Mouse (Mus musculus) forebrain, postnatal 0 days (tissue): ENCODE measurements around the gene Nrxn3. TPM values are rescaled to one million over a fixed set of nuclear protein-coding genes. Genes with fewer than 3 reads are reported as not detected.

Experiments used
- ATAC-seq: fragments of 200-750 bp; cut with Nextera tagmentation; 2 replicates; pipeline ENCODE4 v1.8.0; 2017; ENCODE audit warnings: mild to moderate bottlenecking, moderate library complexity
- DNase-seq: peaks from one replicate; pipeline ENCODE4 v3.0.0-alpha.2; 2015
- H3K27ac ChIP-seq: fragments of 300-500 bp; sonication (generic); 2 replicates; pipeline ENCODE4 v1.5.1; 2014; ENCODE audit warnings: low read depth, mild to moderate bottlenecking, antibody characterized with exemption, low read length, moderate library complexity, mixed read lengths
- H3K27me3 ChIP-seq: fragments of 300-500 bp; sonication (generic); 2 replicates; pipeline ENCODE4 v1.6.1; 2014; ENCODE audit warnings: mild to moderate bottlenecking, low read length, mixed read lengths; ENCODE audit not compliant: insufficient read depth
- H3K36me3 ChIP-seq: fragments of 300-500 bp; sonication (generic); 2 replicates; pipeline ENCODE4 v1.6.1; 2014; ENCODE audit warnings: mild to moderate bottlenecking, moderate library complexity; ENCODE audit not compliant: insufficient read depth
- H3K4me1 ChIP-seq: fragments of 300-500 bp; sonication (generic); 2 replicates; pipeline ENCODE4 v1.6.1; 2014; ENCODE audit warnings: antibody characterized with exemption; ENCODE audit not compliant: insufficient read depth
- H3K4me2 ChIP-seq: fragments of 300-500 bp; sonication (generic); 2 replicates; pipeline ENCODE4 v1.6.1; 2014; ENCODE audit warnings: low read depth, mild to moderate bottlenecking, moderate library complexity
- H3K4me3 ChIP-seq: fragments of 300-500 bp; sonication (generic); 2 replicates; pipeline ENCODE4 v1.5.1; 2014; ENCODE audit warnings: low read depth, low read length, mixed read lengths
- H3K9ac ChIP-seq: fragments of 300-500 bp; sonication (generic); 2 replicates; pipeline ENCODE4 v1.6.1; 2014; ENCODE audit warnings: mild to moderate bottlenecking
- H3K9me3 ChIP-seq: fragments of 300-500 bp; sonication (generic); 2 replicates; pipeline ENCODE4 v1.6.1; 2016; ENCODE audit warnings: low read length
- CTCF ChIP-seq: sonication (generic); IDR thresholded peaks from 2 replicates; pipeline ENCODE4 v1.5.1; 2016; ENCODE audit warnings: antibody characterized with exemption, control low read depth, low read depth
- WGBS: fragments of 180-500 bp; shearing (Covaris S2); extraction: QIAGEN DNeasy Blood & Tissue Kit; methylation state at CpG from one replicate; pipeline ENCODE4 v1.1.7; 2014; 5-methylcytosine and 5-hydroxymethylcytosine counted together
- polyA plus RNA-seq: library from polyadenylated mRNA; unstranded; fragments of >200 nt; fragmentation: Nextera tagmentation; extraction: Ambion mirVana; gene quantifications from 2 replicates; pipeline ENCODE4 v1.2.1, GENCODE M21; 2015
- total RNA-seq: library from RNA; depleted of rRNA; stranded (reverse); fragments of >200 nt; gene quantifications from 2 replicates; pipeline ENCODE4 v1.2.3, GENCODE M21; 2014

Nrxn3 gene
- total and polyA plus RNA-seq, 2 experiments from 2014 or later = 59.9 to 94.6 TPM

- DNase-seq = no peak
- no peaks in the 10 kb centered on the region for H3K36me3 ChIP-seq
- H3K27me3 ChIP-seq = no peaks in the 10 kb centered on the region
- no peak for ATAC-seq
- no peak for TF ChIP-seq CTCF
- H3K4me3 ChIP-seq = no peak overlapping the region
- no peaks in the 10 kb centered on the region for H3K4me1 ChIP-seq
- 66% methylated on average over 2 of the region's 2 CpGs for WGBS
- no peak overlapping the region for H3K4me2 ChIP-seq
- no peak overlapping the region for H3K9ac ChIP-seq
- no peak overlapping the region for H3K27ac ChIP-seq
- H3K9me3 ChIP-seq = no peaks in the 10 kb centered on the region
Measured at GRCm38 (mm10) chr12:89685633-89686032, 963.0 kb downstream of the Nrxn3 start.

GRCm38 (mm10) chr12:89689086-89689485 lies 966.4 kb downstream of the Nrxn3 start:
- Histone ChIP-seq H3K27me3 (no peaks in the 10 kb centered on the region), H3K4me1 (no peaks in the 10 kb centered on the region), H3K9me3 (no peaks in the 10 kb centered on the region), H3K36me3 (no peaks in the 10 kb centered on the region), H3K27ac (no peak overlapping the region), H3K4me2 (no peak overlapping the region), H3K9ac (no peak overlapping the region), H3K4me3 (no peak overlapping the region)
- ATAC-seq (no peak), DNase-seq (no peak)
- TF ChIP-seq CTCF = no peak
- 89% methylated on average over 7 of the region's 7 CpGs for WGBS

- Histone ChIP-seq H3K4me2 (0 out of 2 replicates have a peak overlapping the region, but pooled peaks have one; percentile 5), H3K4me3 (no peak overlapping the region), H3K27me3 (no peaks in the 10 kb centered on the region), H3K36me3 (no peaks in the 10 kb centered on the region), H3K9me3 (no peaks in the 10 kb centered on the region), H3K9ac (no peak overlapping the region), H3K4me1 (no peaks in the 10 kb centered on the region), H3K27ac (no peak overlapping the region)
- WGBS = 5% methylated on average over 4 of the region's 4 CpGs
- peak; percentile 94 for ATAC-seq
- DNase-seq = peak; percentile 58
- TF ChIP-seq CTCF = no peak
Measured at GRCm38 (mm10) chr12:89699469-89699868, 976.8 kb downstream of the Nrxn3 start.

GRCm38 (mm10) chr12:89700937-89701458 lies 978.3 kb downstream of the Nrxn3 start:
- H3K4me2 ChIP-seq = no peak overlapping the region
- no peak overlapping the region for H3K4me3 ChIP-seq
- H3K27me3 ChIP-seq = no peaks in the 10 kb centered on the region
- H3K9ac ChIP-seq = no peak overlapping the region
- no peak overlapping the region for H3K27ac ChIP-seq
- no peak for TF ChIP-seq CTCF
- H3K4me1 ChIP-seq = no peaks in the 10 kb centered on the region
- DNase-seq = no peak
- H3K9me3 ChIP-seq = no peaks in the 10 kb centered on the region
- H3K36me3 ChIP-seq = no peaks in the 10 kb centered on the region
- ATAC-seq = no peak
- 24% methylated on average over 3 of the region's 3 CpGs for WGBS

- Histone ChIP-seq H3K9me3 (no peaks in the 10 kb centered on the region), H3K4me1 (no peaks in the 10 kb centered on the region), H3K27ac (no peak overlapping the region), H3K27me3 (no peaks in the 10 kb centered on the region), H3K4me2 (no peak overlapping the region), H3K9ac (no peak overlapping the region), H3K4me3 (no peak overlapping the region), H3K36me3 (no peaks in the 10 kb centered on the region)
- TF ChIP-seq CTCF = no peak
- DNase-seq = no peak
- no peak for ATAC-seq
- 82% methylated on average over 1 of the region's 1 CpGs for WGBS
Measured at GRCm38 (mm10) chr12:89702931-89703330, 980.3 kb downstream of the Nrxn3 start.

- WGBS = 68% methylated on average over 4 of the region's 4 CpGs
- ATAC-seq = no peak
- DNase-seq = no peak
- Histone ChIP-seq H3K4me2 (no peak overlapping the region), H3K9ac (no peak overlapping the region), H3K27me3 (peaks cover 4% of the 10 kb centered on the region; the same call in 1 of the 2 replicates), H3K9me3 (no peaks in the 10 kb centered on the region), H3K36me3 (no peaks in the 10 kb centered on the region), H3K4me1 (no peaks in the 10 kb centered on the region), H3K27ac (no peak overlapping the region), H3K4me3 (no peak overlapping the region)
- TF ChIP-seq CTCF = no peak
Measured at GRCm38 (mm10) chr12:89707913-89708312, 985.2 kb downstream of the Nrxn3 start.

- Histone ChIP-seq H3K9me3 (no peaks in the 10 kb centered on the region), H3K9ac (no peak overlapping the region), H3K27me3 (peaks cover 4% of the 10 kb centered on the region; the same call in 1 of the 2 replicates), H3K27ac (no peak overlapping the region), H3K4me1 (no peaks in the 10 kb centered on the region), H3K4me2 (no peak overlapping the region), H3K4me3 (no peak overlapping the region), H3K36me3 (no peaks in the 10 kb centered on the region)
- DNase-seq (no peak), ATAC-seq (no peak)
- TF ChIP-seq CTCF = no peak
- WGBS = 64% methylated on average over 5 of the region's 5 CpGs
Measured at GRCm38 (mm10) chr12:89710459-89710858, 987.8 kb downstream of the Nrxn3 start.
